Mouse (Mus musculus) WW6 (cell line): Measurements from ENCODE around the gene Tmem170.

Experiments used
- DNase-seq: peaks from one replicate; pipeline ENCODE4 v3.0.0-alpha.2; 2013; ENCODE audit warnings: low read depth, low spot score

The Tmem170 gene

GRCm38 (mm10) chr8:111813818-111814217 is 62.7 kb downstream of the Tmem170 start:
- DNase-seq = no peak
